Mouse (Mus musculus): Measurements from ENCODE around the gene Cacna1b.

Gene Cacna1b

DNA sequence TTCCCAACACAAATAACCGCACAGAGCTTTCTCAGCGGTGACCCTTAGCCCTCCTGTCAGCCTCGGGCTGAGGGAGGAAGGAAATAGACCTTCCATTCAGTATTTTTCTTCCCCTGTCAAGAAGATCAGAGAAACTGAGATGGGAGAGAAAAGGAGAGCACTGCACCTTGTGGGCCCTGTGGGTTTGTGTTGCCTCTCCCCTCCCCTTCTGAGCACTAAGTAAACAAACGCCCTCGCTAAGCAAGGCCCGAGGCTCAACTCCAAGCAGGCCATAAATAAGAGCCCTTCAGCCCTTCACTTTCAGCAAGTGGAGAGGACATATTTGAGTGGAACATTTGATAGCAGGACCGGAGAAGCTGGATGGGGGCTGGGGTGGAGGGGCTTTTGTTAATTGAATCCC, 209.0 kb downstream of the Cacna1b start:
- no peak for DNase-seq (ENCODE audit: low spot score in 2 of 2)

Data from natural killer cell, adult 2 months (primary cell).